Mouse (Mus musculus) forebrain, embryonic 16.5 days (tissue): ENCODE measurements around the gene Defb3. TPM values are rescaled to one million over a fixed set of nuclear protein-coding genes. Genes with fewer than 3 reads are reported as not detected.
"Not testable (repeated sequence)": the region's sequence is repeated elsewhere in the genome, so short reads cannot be mapped to it uniquely, and the experiment has no call there.

Experiments
- ATAC-seq: fragments of 200-750 bp; cut with Nextera tagmentation; 2 replicates; pipeline ENCODE4 v1.8.0; 2017; ENCODE audit warnings: mild to moderate bottlenecking, moderate library complexity
- H3K27ac ChIP-seq: fragments of 300-500 bp; sonication (generic); 2 replicates; pipeline ENCODE4 v1.5.1; 2014; ENCODE audit warnings: low read length, control low read depth
- H3K27me3 ChIP-seq: fragments of 300-500 bp; sonication (generic); replicated peaks from 2 replicates; pipeline ENCODE4 v1.6.1; 2014; ENCODE audit warnings: low read length; ENCODE audit not compliant: control insufficient read depth, insufficient read depth
- H3K36me3 ChIP-seq: fragments of 300-500 bp; sonication (generic); 2 replicates; pipeline ENCODE4 v1.6.1; 2014; ENCODE audit not compliant: control insufficient read depth, insufficient read depth
- H3K4me1 ChIP-seq: fragments of 300-500 bp; sonication (generic); replicated peaks from 2 replicates; pipeline ENCODE4 v1.6.1; 2014; ENCODE audit warnings: low read length; ENCODE audit not compliant: control insufficient read depth, insufficient read depth
- H3K4me2 ChIP-seq: fragments of 300-500 bp; sonication (generic); 2 replicates; pipeline ENCODE4 v1.6.1; 2014; ENCODE audit warnings: mild to moderate bottlenecking, low read length, control low read depth
- H3K4me3 ChIP-seq: fragments of 300-500 bp; sonication (generic); replicated peaks from 2 replicates; pipeline ENCODE4 v1.5.1; 2014; ENCODE audit warnings: mild to moderate bottlenecking, low read length, control low read depth
- H3K9ac ChIP-seq: fragments of 300-500 bp; sonication (generic); replicated peaks from 2 replicates; pipeline ENCODE4 v1.6.1; 2014; ENCODE audit warnings: low read depth, low read length, control low read depth
- H3K9me3 ChIP-seq: fragments of 300-500 bp; sonication (generic); 2 replicates; pipeline ENCODE4 v1.6.1; 2016; ENCODE audit warnings: low read length; ENCODE audit not compliant: control insufficient read depth
- WGBS: fragments of 180-500 bp; shearing (Covaris S2); extraction: QIAGEN DNeasy Blood & Tissue Kit; methylation state at CpG from one replicate; pipeline ENCODE4 v1.1.7; 2014; 5-methylcytosine and 5-hydroxymethylcytosine counted together
- polyA plus RNA-seq: library from polyadenylated mRNA; unstranded; fragments of >200 nt; fragmentation: Nextera tagmentation; extraction: Ambion mirVana; gene quantifications from 2 replicates; pipeline ENCODE4 v1.2.1, GENCODE M21; 2015

Gene Defb3
- polyA plus RNA-seq: not detected in 2 replicates

- not testable (repeated sequence) for ATAC-seq, H3K27me3 ChIP-seq, H3K4me3 ChIP-seq, H3K4me2 ChIP-seq, H3K4me1 ChIP-seq, H3K36me3 ChIP-seq, H3K9me3 ChIP-seq, H3K9ac ChIP-seq, H3K27ac ChIP-seq
- 55% methylated on average over 2 of the region's 2 CpGs for WGBS
These were observed at the start of gene Defb3 for GRCm38 (mm10) chr8:19293060-19293459. Gene Defb3 (plus strand): TSS chr8:19293360.

- Histone ChIP-seq H3K27ac (no peak within 1 kb of the TSS), H3K9me3 (no peaks in the 10 kb centered on the region), H3K36me3 (no peaks in the 10 kb centered on the region), H3K4me2 (no peak within 1 kb of the TSS), H3K4me1 (no peaks in the 10 kb centered on the region), H3K9ac (no peak within 1 kb of the TSS), H3K27me3 (no peaks in the 10 kb centered on the region), H3K4me3 (no peak within 1 kb of the TSS)
- WGBS: 88% methylated on average over 5 of the region's 5 CpGs
- ATAC-seq: no peak
These were observed 45.9 kb upstream of the Defb3 start, which contains the start of gene Defb5 for GRCm38 (mm10) chr8:19247280-19247679. Gene Defb5 (plus strand): TSS chr8:19247580.

GRCm38 (mm10) chr8:19258136-19258535 is 35.0 kb upstream of the Defb3 start:
- H3K27ac ChIP-seq: no peak overlapping the region
- H3K9ac ChIP-seq: no peak overlapping the region
- no peak overlapping the region for H3K4me3 ChIP-seq
- H3K36me3 ChIP-seq: no peaks in the 10 kb centered on the region
- no peaks in the 10 kb centered on the region for H3K9me3 ChIP-seq
- no peak overlapping the region for H3K4me2 ChIP-seq
- ATAC-seq: no peak
- H3K27me3 ChIP-seq: no peaks in the 10 kb centered on the region
- no peaks in the 10 kb centered on the region for H3K4me1 ChIP-seq

- Histone ChIP-seq H3K4me1 (no peaks in the 10 kb centered on the region), H3K9me3 (no peaks in the 10 kb centered on the region), H3K27me3 (no peaks in the 10 kb centered on the region), H3K4me2 (no peak overlapping the region), H3K36me3 (no peaks in the 10 kb centered on the region), H3K9ac (no peak overlapping the region), H3K27ac (no peak overlapping the region), H3K4me3 (no peak overlapping the region)
- ATAC-seq: no peak
- WGBS: 45% methylated on average over 3 of the region's 3 CpGs
These were observed 33.5 kb upstream of the Defb3 start for GRCm38 (mm10) chr8:19259667-19260066.

- ATAC-seq, H3K36me3 ChIP-seq, H3K9ac ChIP-seq: not testable (repeated sequence)
These were observed 5.2 kb downstream of the Defb3 start for GRCm38 (mm10) chr8:19298361-19298760.

GRCm38 (mm10) chr8:19331836-19332235 is 38.7 kb downstream of the Defb3 start:
- Histone ChIP-seq H3K36me3 (no peaks in the 10 kb centered on the region), H3K4me1 (no peaks in the 10 kb centered on the region), H3K4me2 (no peak overlapping the region), H3K27me3 (no peaks in the 10 kb centered on the region), H3K9ac (no peak overlapping the region), H3K27ac (no peak overlapping the region), H3K9me3 (no peaks in the 10 kb centered on the region), H3K4me3 (no peak overlapping the region)
- no peak for ATAC-seq
- WGBS: 6% methylated on average over 3 of the region's 3 CpGs

More at GRCm38 (mm10) chr8:19298361-19298760, 5.2 kb downstream of the Defb3 start:
- not testable (repeated sequence) for H3K4me1 ChIP-seq, H3K27me3 ChIP-seq, H3K9me3 ChIP-seq, H3K27ac ChIP-seq, H3K4me3 ChIP-seq, H3K4me2 ChIP-seq
- 62% methylated on average over 3 of the region's 3 CpGs for WGBS

Other genes starting within 250 kb of the Defb3 start
- gene Defb39, start 228.6 kb upstream of the Defb3 start, polyA plus RNA-seq: not detected in 2 replicates
- not detected in 2 replicates for gene Defb12, start 178.5 kb upstream of the Defb3 start, polyA plus RNA-seq
- gene Defb34, start 169.6 kb upstream of the Defb3 start, polyA plus RNA-seq: not detected in 2 replicates
- not detected in 2 replicates for gene Gm45826, start 152.6 kb upstream of the Defb3 start, polyA plus RNA-seq
- gene Defb14, start 99.0 kb upstream of the Defb3 start, polyA plus RNA-seq: not detected in 2 replicates
- not detected in 2 replicates for gene Defb4, start 94.7 kb upstream of the Defb3 start, polyA plus RNA-seq
- gene Defb6, start 67.9 kb upstream of the Defb3 start, polyA plus RNA-seq: not detected in 2 replicates
- gene Defb46, start 53.4 kb upstream of the Defb3 start, polyA plus RNA-seq: not detected in 2 replicates
- not detected in 2 replicates for gene Defb5, start 45.8 kb upstream of the Defb3 start, polyA plus RNA-seq
- gene Defb8, start 154.2 kb downstream of the Defb3 start, polyA plus RNA-seq: not detected in 2 replicates
- gene Defb7, start 201.7 kb downstream of the Defb3 start, polyA plus RNA-seq: not detected in 2 replicates